Mouse (Mus musculus) forebrain, postnatal 0 days (tissue): ENCODE measurements at regions not wholly inside any gene's neighbourhood (a gene's known extent, or its start where the extent isn't known, plus 50 kb on each side); places are given as distances from the start of the nearest gene placed in this dataset.
A peak's percentile ranks its signal among the peaks of the same experiment; 100 is the strongest.

Experiments used
- ATAC-seq: fragments of 200-750 bp; cut with Nextera tagmentation; 2 replicates; pipeline ENCODE4 v1.8.0; 2017; ENCODE audit warnings: mild to moderate bottlenecking, moderate library complexity
- DNase-seq: peaks from one replicate; pipeline ENCODE4 v3.0.0-alpha.2; 2015
- H3K27ac ChIP-seq: fragments of 300-500 bp; sonication (generic); 2 replicates; pipeline ENCODE4 v1.5.1; 2014; ENCODE audit warnings: low read depth, mild to moderate bottlenecking, antibody characterized with exemption, low read length, moderate library complexity, mixed read lengths
- H3K27me3 ChIP-seq: fragments of 300-500 bp; sonication (generic); 2 replicates; pipeline ENCODE4 v1.6.1; 2014; ENCODE audit warnings: mild to moderate bottlenecking, low read length, mixed read lengths; ENCODE audit not compliant: insufficient read depth
- H3K36me3 ChIP-seq: fragments of 300-500 bp; sonication (generic); 2 replicates; pipeline ENCODE4 v1.6.1; 2014; ENCODE audit warnings: mild to moderate bottlenecking, moderate library complexity; ENCODE audit not compliant: insufficient read depth
- H3K4me1 ChIP-seq: fragments of 300-500 bp; sonication (generic); 2 replicates; pipeline ENCODE4 v1.6.1; 2014; ENCODE audit warnings: antibody characterized with exemption; ENCODE audit not compliant: insufficient read depth
- H3K4me2 ChIP-seq: fragments of 300-500 bp; sonication (generic); 2 replicates; pipeline ENCODE4 v1.6.1; 2014; ENCODE audit warnings: low read depth, mild to moderate bottlenecking, moderate library complexity
- H3K4me3 ChIP-seq: fragments of 300-500 bp; sonication (generic); 2 replicates; pipeline ENCODE4 v1.5.1; 2014; ENCODE audit warnings: low read depth, low read length, mixed read lengths
- H3K9ac ChIP-seq: fragments of 300-500 bp; sonication (generic); 2 replicates; pipeline ENCODE4 v1.6.1; 2014; ENCODE audit warnings: mild to moderate bottlenecking
- H3K9me3 ChIP-seq: fragments of 300-500 bp; sonication (generic); 2 replicates; pipeline ENCODE4 v1.6.1; 2016; ENCODE audit warnings: low read length
- CTCF ChIP-seq: sonication (generic); IDR thresholded peaks from 2 replicates; pipeline ENCODE4 v1.5.1; 2016; ENCODE audit warnings: antibody characterized with exemption, control low read depth, low read depth
- WGBS: fragments of 180-500 bp; shearing (Covaris S2); extraction: QIAGEN DNeasy Blood & Tissue Kit; methylation state at CpG from one replicate; pipeline ENCODE4 v1.1.7; 2014; 5-methylcytosine and 5-hydroxymethylcytosine counted together

GRCm38 (mm10) chr6:143532380-143532779 lies 365.4 kb downstream of the Etnk1 start:
- no peak overlapping the region for H3K27ac ChIP-seq
- no peaks in the 10 kb centered on the region for H3K36me3 ChIP-seq
- no peak overlapping the region for H3K4me2 ChIP-seq
- no peak for TF ChIP-seq CTCF
- no peak overlapping the region for H3K4me3 ChIP-seq
- 91% methylated on average over 12 of the region's 12 CpGs for WGBS
- ATAC-seq (no peak), DNase-seq (no peak)
- no peaks in the 10 kb centered on the region for H3K27me3 ChIP-seq
- H3K9me3 ChIP-seq: no peaks in the 10 kb centered on the region
- H3K9ac ChIP-seq: no peak overlapping the region
- H3K4me1 ChIP-seq: no peaks in the 10 kb centered on the region

GRCm38 (mm10) chr6:143535265-143535664 lies 368.2 kb downstream of the Etnk1 start:
- Histone ChIP-seq H3K4me3 (no peak overlapping the region), H3K4me2 (no peak overlapping the region), H3K9ac (no peak overlapping the region), H3K36me3 (no peaks in the 10 kb centered on the region), H3K9me3 (no peaks in the 10 kb centered on the region), H3K4me1 (no peaks in the 10 kb centered on the region), H3K27me3 (no peaks in the 10 kb centered on the region), H3K27ac (no peak overlapping the region)
- DNase-seq (no peak), ATAC-seq (peak; percentile 18; the same call in 1 of the 2 replicates)
- no peak for TF ChIP-seq CTCF
- 77% methylated on average over 12 of the region's 12 CpGs for WGBS

- TF ChIP-seq CTCF: no peak
- no peak overlapping the region for H3K9ac ChIP-seq
- H3K27me3 ChIP-seq: no peaks in the 10 kb centered on the region
- H3K36me3 ChIP-seq: no peaks in the 10 kb centered on the region
- ATAC-seq (peak; percentile 38; the same call in 1 of the 2 replicates), DNase-seq (peak; percentile 10)
- no peaks in the 10 kb centered on the region for H3K9me3 ChIP-seq
- no peak overlapping the region for H3K27ac ChIP-seq
- H3K4me2 ChIP-seq: peak overlapping the region; percentile 29
- no peaks in the 10 kb centered on the region for H3K4me1 ChIP-seq
- 61% methylated on average over 15 of the region's 15 CpGs for WGBS
- no peak overlapping the region; the same call in 1 of the 2 replicates for H3K4me3 ChIP-seq
Observed at GRCm38 (mm10) chr6:143535726-143536125, 368.7 kb downstream of the Etnk1 start.

- no peaks in the 10 kb centered on the region for H3K27me3 ChIP-seq
Observed at GRCm38 (mm10) chr6:143536525-143537293, 369.7 kb downstream of the Etnk1 start.

GRCm38 (mm10) chr6:143547406-143547903 lies 380.4 kb downstream of the Etnk1 start:
- TF ChIP-seq CTCF: no peak
- ATAC-seq: no peak
- H3K27ac ChIP-seq: no peak overlapping the region
- DNase-seq: peak; percentile 24
- H3K9me3 ChIP-seq: no peaks in the 10 kb centered on the region
- H3K4me1 ChIP-seq: no peaks in the 10 kb centered on the region
- no peak overlapping the region for H3K4me2 ChIP-seq
- no peak overlapping the region for H3K4me3 ChIP-seq
- WGBS: 77% methylated on average over 10 of the region's 10 CpGs
- no peak overlapping the region for H3K9ac ChIP-seq
- no peaks in the 10 kb centered on the region for H3K27me3 ChIP-seq
- no peaks in the 10 kb centered on the region for H3K36me3 ChIP-seq

More at GRCm38 (mm10) chr6:143536525-143537293, 369.7 kb downstream of the Etnk1 start:
- DNase-seq (no peak), ATAC-seq (no peak)
- 76% methylated on average over 11 of the region's 11 CpGs for WGBS
- H3K4me1 ChIP-seq: no peaks in the 10 kb centered on the region
- H3K36me3 ChIP-seq: no peaks in the 10 kb centered on the region
- no peak overlapping the region for H3K4me3 ChIP-seq
- H3K9ac ChIP-seq: no peak overlapping the region
- H3K4me2 ChIP-seq: no peak overlapping the region
- no peak overlapping the region for H3K27ac ChIP-seq
- H3K9me3 ChIP-seq: no peaks in the 10 kb centered on the region
- no peak for TF ChIP-seq CTCF

- 83% methylated on average over 3 of the region's 3 CpGs for WGBS
- no peaks in the 10 kb centered on the region for H3K9me3 ChIP-seq
- ATAC-seq (no peak), DNase-seq (no peak)
- no peak overlapping the region for H3K4me2 ChIP-seq
- no peak overlapping the region for H3K9ac ChIP-seq
- H3K27ac ChIP-seq: no peak overlapping the region
- no peaks in the 10 kb centered on the region for H3K4me1 ChIP-seq
- H3K4me3 ChIP-seq: no peak overlapping the region
- TF ChIP-seq CTCF: no peak
- H3K27me3 ChIP-seq: no peaks in the 10 kb centered on the region
- H3K36me3 ChIP-seq: no peaks in the 10 kb centered on the region
Observed at GRCm38 (mm10) chr6:143554946-143555345, 387.9 kb downstream of the Etnk1 start.

- Histone ChIP-seq H3K9me3 (no peaks in the 10 kb centered on the region), H3K4me2 (no peak overlapping the region), H3K9ac (no peak overlapping the region), H3K36me3 (no peaks in the 10 kb centered on the region), H3K4me1 (no peaks in the 10 kb centered on the region), H3K27me3 (no peaks in the 10 kb centered on the region), H3K27ac (no peak overlapping the region), H3K4me3 (no peak overlapping the region)
- DNase-seq (no peak), ATAC-seq (no peak)
- WGBS: 36% methylated on average over 11 of the region's 11 CpGs
- TF ChIP-seq CTCF: no peak
Observed at GRCm38 (mm10) chr6:143558046-143558884, 391.2 kb downstream of the Etnk1 start.
